Mouse (Mus musculus) small intestine, adult 2 months (tissue): ENCODE measurements around the gene Bcl2l14. TPM values are rescaled to one million over a fixed set of nuclear protein-coding genes. Genes with fewer than 3 reads are reported as not detected.
A peak's percentile ranks its signal among the peaks of the same experiment; 100 is the strongest.

Source experiments
- H3K27ac ChIP-seq: fragments of 200-500 bp; 2 replicates; pipeline ENCODE4 v1.5.1; 2012; ENCODE audit warnings: low read depth, low read length, control low read depth, inconsistent platforms; ENCODE audit not compliant: insufficient read depth
- H3K27me3 ChIP-seq: fragments of 200-500 bp; 2 replicates; pipeline ENCODE4 v1.6.1; 2012; ENCODE audit warnings: mild to moderate bottlenecking, moderate library complexity, low read length, inconsistent platforms; ENCODE audit not compliant: control insufficient read depth, insufficient read depth
- H3K36me3 ChIP-seq: fragments of 200-500 bp; 2 replicates; pipeline ENCODE4 v1.6.1; 2012; ENCODE audit warnings: mild to moderate bottlenecking, low read length, control low read depth, inconsistent platforms; ENCODE audit not compliant: control insufficient read depth, insufficient read depth
- H3K4me1 ChIP-seq: fragments of 200-500 bp; 2 replicates; pipeline ENCODE4 v1.6.1; 2012; ENCODE audit warnings: low read length, inconsistent platforms, mixed read lengths; ENCODE audit not compliant: control insufficient read depth, insufficient read depth, insufficient read length
- H3K4me3 ChIP-seq: fragments of 200-500 bp; 2 replicates; pipeline ENCODE4 v1.5.1; 2012; ENCODE audit warnings: low read depth, mild to moderate bottlenecking, control low read depth, inconsistent platforms, low read length, moderate library complexity
- CTCF ChIP-seq: fragments of 200-500 bp; IDR thresholded peaks from 2 replicates; pipeline ENCODE4 v1.5.1; 2012; ENCODE audit warnings: low read depth, mild to moderate bottlenecking, control low read depth, inconsistent platforms, low read length, moderate library complexity, mixed read lengths; ENCODE audit not compliant: insufficient replicate concordance, insufficient read length; ENCODE audit errors: extremely low read depth
- POLR2A ChIP-seq: fragments of 200-500 bp; IDR thresholded peaks from 2 replicates; pipeline ENCODE4 v1.6.1; 2012; ENCODE audit warnings: low read depth, mild to moderate bottlenecking, control low read depth, inconsistent platforms, low read length, moderate library complexity
- WGBS: fragments of 180-500 bp; shearing (Covaris S2); methylation state at CpG from one replicate; pipeline ENCODE4 v1.1.7; 2018; 5-methylcytosine and 5-hydroxymethylcytosine counted together
- polyA plus RNA-seq: library from polyadenylated mRNA; depleted of rRNA; stranded (reverse); fragments of >200 nt; gene quantifications from 2 replicates; pipeline ENCODE4 v1.2.3, GENCODE M21; 2012

Bcl2l14 gene
- polyA plus RNA-seq, 1 experiment = 7.9 TPM

GRCm38 (mm10) chr6:134421921-134422320, 25.8 kb downstream of the Bcl2l14 start:
- Histone ChIP-seq H3K27ac (no peak overlapping the region), H3K27me3 (no peaks in the 10 kb centered on the region), H3K36me3 (peaks cover 23% of the 10 kb centered on the region), H3K4me1 (no peaks in the 10 kb centered on the region), H3K4me3 (no peak overlapping the region)
- no peak for TF ChIP-seq CTCF
- TF ChIP-seq POLR2A = no peak
- WGBS = 76% methylated on average over 6 of the region's 6 CpGs

- no peak for TF ChIP-seq POLR2A
- peak; percentile 44; the same call in 1 of the 2 replicates for TF ChIP-seq CTCF
- Histone ChIP-seq H3K4me3 (no peak overlapping the region), H3K27ac (no peak overlapping the region), H3K36me3 (peaks cover 40% of the 10 kb centered on the region), H3K27me3 (no peaks in the 10 kb centered on the region), H3K4me1 (no peaks in the 10 kb centered on the region)
- 61% methylated on average over 11 of the region's 11 CpGs for WGBS
Measured at GRCm38 (mm10) chr6:134425216-134425717, 29.1 kb downstream of the Bcl2l14 start.

- no peak overlapping the region for H3K4me3 ChIP-seq
- no peak overlapping the region for H3K27ac ChIP-seq
- no peaks in the 10 kb centered on the region for H3K27me3 ChIP-seq
- 91% methylated on average over 3 of the region's 3 CpGs for WGBS
- TF ChIP-seq CTCF = no peak
- TF ChIP-seq POLR2A = no peak
- peaks cover 50% of the 10 kb centered on the region for H3K36me3 ChIP-seq
- H3K4me1 ChIP-seq = no peaks in the 10 kb centered on the region
Measured at GRCm38 (mm10) chr6:134427165-134427564, 31.0 kb downstream of the Bcl2l14 start.

GRCm38 (mm10) chr6:134428455-134428854, 32.3 kb downstream of the Bcl2l14 start:
- 88% methylated on average over 5 of the region's 5 CpGs for WGBS
- Histone ChIP-seq H3K27me3 (no peaks in the 10 kb centered on the region), H3K27ac (no peak overlapping the region), H3K36me3 (peaks cover 50% of the 10 kb centered on the region), H3K4me3 (no peak overlapping the region), H3K4me1 (no peaks in the 10 kb centered on the region)
- no peak for TF ChIP-seq CTCF
- TF ChIP-seq POLR2A = no peak

GRCm38 (mm10) chr6:134430161-134430799, 34.2 kb downstream of the Bcl2l14 start:
- H3K27me3 ChIP-seq = no peaks in the 10 kb centered on the region
- H3K27ac ChIP-seq = no peak overlapping the region
- WGBS = 75% methylated on average over 9 of the region's 9 CpGs
- no peaks in the 10 kb centered on the region for H3K4me1 ChIP-seq
- no peak overlapping the region for H3K4me3 ChIP-seq
- TF ChIP-seq POLR2A (no peak), CTCF (no peak)
- peaks cover 45% of the 10 kb centered on the region for H3K36me3 ChIP-seq

GRCm38 (mm10) chr6:134431583-134431982, 35.5 kb downstream of the Bcl2l14 start:
- Histone ChIP-seq H3K27ac (no peak overlapping the region), H3K36me3 (peaks cover 41% of the 10 kb centered on the region), H3K27me3 (no peaks in the 10 kb centered on the region), H3K4me3 (no peak overlapping the region), H3K4me1 (no peaks in the 10 kb centered on the region)
- 74% methylated on average over 4 of the region's 4 CpGs for WGBS
- TF ChIP-seq POLR2A = no peak
- TF ChIP-seq CTCF = no peak

- Histone ChIP-seq H3K36me3 (peaks cover 40% of the 10 kb centered on the region), H3K27ac (no peak overlapping the region), H3K4me1 (no peaks in the 10 kb centered on the region), H3K4me3 (no peak overlapping the region), H3K27me3 (no peaks in the 10 kb centered on the region)
- WGBS = 93% methylated on average over 3 of the region's 3 CpGs
- TF ChIP-seq CTCF (no peak), POLR2A (no peak)
Measured at GRCm38 (mm10) chr6:134433281-134433680, 37.2 kb downstream of the Bcl2l14 start.

GRCm38 (mm10) chr6:134434044-134434443, 37.9 kb downstream of the Bcl2l14 start:
- no peak for TF ChIP-seq CTCF
- TF ChIP-seq POLR2A = no peak
- Histone ChIP-seq H3K27ac (no peak overlapping the region), H3K4me1 (no peaks in the 10 kb centered on the region), H3K27me3 (no peaks in the 10 kb centered on the region), H3K4me3 (no peak overlapping the region), H3K36me3 (peaks cover 37% of the 10 kb centered on the region)
- WGBS = 84% methylated on average over 6 of the region's 6 CpGs
